Mouse (Mus musculus): Measurements from ENCODE around the gene Rbpms2.

- TF ChIP-seq CTCF (IDR thresholded peaks at IDR 0.05) (no peak), EP300 (IDR thresholded peaks at IDR 0.05) (no peak)
Observed at GRCm38 (mm10) chr9:65631354-65632021, 2.0 kb downstream of the Rbpms2 start.

Data from lung, postnatal 0 days (tissue).